Mouse (Mus musculus): ENCODE measurements around the gene Unk.

DNA sequence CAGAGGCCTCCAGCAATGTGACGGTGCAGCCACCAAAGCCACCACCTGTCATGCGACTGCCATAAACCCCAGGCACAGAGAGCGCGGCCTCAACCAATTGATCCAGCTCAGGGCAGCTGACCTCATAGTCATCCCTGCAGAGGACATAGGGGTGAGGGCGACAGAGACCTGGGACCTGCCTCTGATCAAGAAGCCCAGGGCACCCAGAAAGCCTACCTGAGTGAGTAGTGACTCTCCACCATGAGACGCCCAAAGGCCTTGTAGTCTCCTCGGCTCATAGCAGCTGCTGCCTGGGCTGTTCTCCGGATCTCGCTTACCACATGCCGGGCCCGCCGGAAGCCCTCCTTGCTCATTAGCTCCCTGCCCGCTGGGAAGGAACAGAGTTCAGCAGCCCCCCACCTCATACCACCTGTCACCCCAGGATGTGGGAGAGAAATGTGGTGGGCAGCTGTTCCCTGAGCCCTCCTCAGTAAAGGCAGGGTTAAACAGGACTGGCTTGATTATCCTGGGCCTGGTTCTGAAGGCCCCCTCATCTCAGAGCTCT, 21.2 kb upstream of the Unk start:
- TF ChIP-seq CTCF (IDR thresholded peaks at IDR 0.05 in 2 of 3, conservative IDR thresholded peaks at IDR 0.05 in 1 of 3; ENCODE audit: control insufficient read depth in 1 of 3, insufficient read depth in 1 of 3, low read depth in 2 of 3, low read length in 3 of 3, poor library complexity in 1 of 3, severe bottlenecking in 1 of 3): no peak
- TF ChIP-seq UBTF (IDR thresholded peaks at IDR 0.05; ENCODE audit: borderline replicate concordance, insufficient read depth, low read depth, low read length): no peak
- no peak for TF ChIP-seq POLR2A (IDR thresholded peaks at IDR 0.05; ENCODE audit: control insufficient read depth in 1 of 2, insufficient read depth in 1 of 2, low read depth in 1 of 2, low read length in 2 of 2, poor library complexity in 1 of 2)
- no peak for TF ChIP-seq MYC (IDR thresholded peaks at IDR 0.05; ENCODE audit: low read depth, low read length)
- TF ChIP-seq NRF1 (IDR thresholded peaks at IDR 0.05; ENCODE audit: insufficient read depth, low read depth, low read length, poor library complexity, severe bottlenecking): no peak
- TF ChIP-seq JUND (IDR thresholded peaks at IDR 0.05; ENCODE audit: low read depth, low read length): no peak
- no peak for TF ChIP-seq MAX (IDR thresholded peaks at IDR 0.05; ENCODE audit: low read length)
- TF ChIP-seq SMC3 (IDR thresholded peaks at IDR 0.05; ENCODE audit: low read depth, low read length): no peak
- no peak for TF ChIP-seq RCOR1 (IDR thresholded peaks at IDR 0.05; ENCODE audit: low read depth, low read length)
- no peak for TF ChIP-seq USF2 (IDR thresholded peaks at IDR 0.05; ENCODE audit: borderline replicate concordance in 1 of 2, insufficient read depth in 1 of 2, low read depth in 1 of 2, low read length in 2 of 2)
- no peak for TF ChIP-seq CHD2 (IDR thresholded peaks at IDR 0.05; ENCODE audit: low read length)
- no peak for TF ChIP-seq HCFC1 (IDR thresholded peaks at IDR 0.05; ENCODE audit: low read depth, low read length)
- no peak for TF ChIP-seq ZC3H11A (IDR thresholded peaks at IDR 0.05; ENCODE audit: low read depth, low read length)
- TF ChIP-seq E2F4 (IDR thresholded peaks at IDR 0.05; ENCODE audit: borderline replicate concordance, low read depth, low read length): no peak

All from MEL (cell line).